Mouse (Mus musculus) C2C12 (cell line): Measurements from ENCODE around the gene Hist1h4c. TPM values are rescaled to one million over a fixed set of nuclear protein-coding genes. Genes with fewer than 3 reads are reported as not detected.

Experiments
- H3K27me3 ChIP-seq: one replicate; pipeline ENCODE4 v1.6.1; 2011; ENCODE audit not compliant: control insufficient read depth, insufficient read depth, insufficient read length
- H3K36me3 ChIP-seq: one replicate; pipeline ENCODE4 v1.6.1; 2011; ENCODE audit not compliant: control insufficient read depth, insufficient read depth
- H3K4me3 ChIP-seq: one replicate; pipeline ENCODE4 v1.5.1; 2011; ENCODE audit warnings: mild to moderate bottlenecking, control low read depth; ENCODE audit not compliant: poor library complexity, insufficient read depth, severe bottlenecking
- H3K79me2 ChIP-seq: one replicate; pipeline ENCODE4 v1.6.1; 2011; ENCODE audit not compliant: control insufficient read depth, insufficient read depth
- H3K79me3 ChIP-seq: one replicate; pipeline ENCODE4 v1.6.1; 2011; ENCODE audit warnings: low read depth, control low read depth
- H3ac ChIP-seq: one replicate; pipeline ENCODE3; 2011; ENCODE audit warnings: low read depth; ENCODE audit not compliant: control insufficient read depth, insufficient read length
- CEBPB ChIP-seq: IDR thresholded peaks from one replicate; pipeline ENCODE4 v1.6.1; 2011; ENCODE audit warnings: low read depth, mild to moderate bottlenecking, control low read depth, moderate library complexity
- CTCF ChIP-seq: IDR thresholded peaks from one replicate; pipeline ENCODE4 v1.5.1; 2011; ENCODE audit not compliant: control insufficient read depth, insufficient read depth, insufficient read length
- FOSL1 ChIP-seq: IDR thresholded peaks from one replicate; pipeline ENCODE4 v1.8.0; 2011; ENCODE audit warnings: mild to moderate bottlenecking, low read length; ENCODE audit not compliant: poor library complexity, insufficient read depth, severe bottlenecking
- MAX ChIP-seq: IDR thresholded peaks from one replicate; pipeline ENCODE4 v1.6.1; 2011; ENCODE audit warnings: mild to moderate bottlenecking, control low read depth
- MYOD1 ChIP-seq: IDR thresholded peaks from one replicate; pipeline ENCODE4 v1.6.1; 2011; ENCODE audit warnings: low read depth; ENCODE audit not compliant: control insufficient read depth, insufficient read length
- MYOG ChIP-seq: IDR thresholded peaks from one replicate; pipeline ENCODE4 v1.6.1; 2011; ENCODE audit not compliant: control insufficient read depth, insufficient read length; ENCODE audit errors: extremely low read depth
- USF1 ChIP-seq: IDR thresholded peaks from one replicate; pipeline ENCODE4 v1.6.1; 2011; ENCODE audit warnings: low read depth, mild to moderate bottlenecking, control low read depth, moderate library complexity
- polyA plus RNA-seq: library from polyadenylated mRNA; unstranded; fragments of >200 nt; fragmentation: generic; extraction: Trizol; gene quantifications from one replicate; pipeline ENCODE4 v1.2.1, GENCODE M21; 2012; ENCODE audit warnings: missing spikeins

The Hist1h4c gene
- polyA plus RNA-seq, 1 experiment, result 0.62 TPM

- TF ChIP-seq USF1 (no peak), MYOD1 (no peak), CEBPB (no peak)
- Histone ChIP-seq H3K27me3 (no peaks in the 10 kb centered on the region), H3K36me3 (no peaks in the 10 kb centered on the region), H3K4me3 (no peak overlapping the region), H3K79me3 (no peaks in the 10 kb centered on the region), H3ac (no peak overlapping the region), H3K79me2 (no peaks in the 10 kb centered on the region)
Measured at GRCm38 (mm10) chr13:23702220-23702619, 4.0 kb upstream of the Hist1h4c start.

GRCm38 (mm10) chr13:23700786-23701520 lies 2.7 kb upstream of the Hist1h4c start:
- TF ChIP-seq CTCF (peak; percentile 31), MYOG (no peak)
- H3K79me2 ChIP-seq, result no peaks in the 10 kb centered on the region

GRCm38 (mm10) chr13:23699767-23700166 lies 1.5 kb upstream of the Hist1h4c start:
- no peaks in the 10 kb centered on the region for H3K79me3 ChIP-seq
- TF ChIP-seq MAX (no peak), USF1 (no peak), CEBPB (no peak), MYOG (no peak), CTCF (no peak), FOSL1 (no peak), MYOD1 (no peak)
- no peaks in the 10 kb centered on the region for H3K79me2 ChIP-seq
- no peak overlapping the region for H3K4me3 ChIP-seq
- H3ac ChIP-seq, result no peak overlapping the region
- H3K27me3 ChIP-seq, result no peaks in the 10 kb centered on the region
- no peaks in the 10 kb centered on the region for H3K36me3 ChIP-seq

More at GRCm38 (mm10) chr13:23700786-23701520, 2.7 kb upstream of the Hist1h4c start:
- Histone ChIP-seq H3ac (peak overlapping the region; percentile 43), H3K4me3 (no peak overlapping the region), H3K27me3 (no peaks in the 10 kb centered on the region), H3K79me3 (no peaks in the 10 kb centered on the region), H3K36me3 (no peaks in the 10 kb centered on the region)

- H3K79me2 ChIP-seq, result no peaks in the 10 kb centered on the region
- no peak overlapping the region for H3K4me3 ChIP-seq
- H3K36me3 ChIP-seq, result no peaks in the 10 kb centered on the region
- TF ChIP-seq MAX (no peak), MYOG (no peak), MYOD1 (no peak), USF1 (no peak), FOSL1 (no peak), CEBPB (no peak), CTCF (no peak)
- no peak overlapping the region for H3ac ChIP-seq
- H3K27me3 ChIP-seq, result no peaks in the 10 kb centered on the region
- H3K79me3 ChIP-seq, result no peaks in the 10 kb centered on the region
Measured at GRCm38 (mm10) chr13:23698996-23699395, 742 bp upstream of the Hist1h4c start.

GRCm38 (mm10) chr13:23697491-23698299 lies 559 bp downstream of the Hist1h4c start:
- Histone ChIP-seq H3K4me3 (peak overlapping the region; percentile 21), H3K79me3 (no peaks in the 10 kb centered on the region), H3K79me2 (no peaks in the 10 kb centered on the region), H3K36me3 (no peaks in the 10 kb centered on the region), H3K27me3 (no peaks in the 10 kb centered on the region), H3ac (no peak overlapping the region)
- TF ChIP-seq FOSL1 (no peak), MAX (no peak), MYOD1 (no peak), USF1 (no peak), CEBPB (no peak), MYOG (no peak), CTCF (no peak)
